Mouse (Mus musculus) right cerebral cortex, postnatal 25 days (tissue): ENCODE results near the gene Map3k21.

Source experiments
- DNase-seq: peaks from one replicate; pipeline ENCODE4 v3.0.0; 2022

The Map3k21 gene

GRCm38 (mm10) chr8:125980826-125981225 is 70.6 kb downstream of the Map3k21 start:
- DNase-seq = no peak

GRCm38 (mm10) chr8:125983515-125983914 is 73.3 kb downstream of the Map3k21 start:
- no peak for DNase-seq

GRCm38 (mm10) chr8:125984140-125984539 is 73.9 kb downstream of the Map3k21 start:
- no peak for DNase-seq

- no peak for DNase-seq
Measured at GRCm38 (mm10) chr8:125985364-125985763, 75.1 kb downstream of the Map3k21 start.

GRCm38 (mm10) chr8:125986999-125987589 is 76.8 kb downstream of the Map3k21 start:
- no peak for DNase-seq

GRCm38 (mm10) chr8:125987996-125988395 is 77.7 kb downstream of the Map3k21 start:
- DNase-seq = no peak

GRCm38 (mm10) chr8:125993636-125994035 is 83.4 kb downstream of the Map3k21 start:
- no peak for DNase-seq

GRCm38 (mm10) chr8:125995101-125995986 is 85.1 kb downstream of the Map3k21 start, which contains the start of gene Kcnk1:
TSS of gene Kcnk1 (plus strand) at chr8:125995170.
- peak; percentile 87 for DNase-seq

- peak; percentile 23 for DNase-seq
Measured at GRCm38 (mm10) chr8:125996031-125996839, 86.0 kb downstream of the Map3k21 start.

- no peak for DNase-seq
Measured at GRCm38 (mm10) chr8:125996980-125997379, 86.7 kb downstream of the Map3k21 start.
